Mouse (Mus musculus): ENCODE results near the gene 2310061I04Rik. TPM values are rescaled to one million over a fixed set of nuclear protein-coding genes. Genes with fewer than 3 reads are reported as not detected.

2310061I04Rik gene
- polyA plus RNA-seq, 1 experiment from 2014 or later = 26.7 TPM

DNA sequence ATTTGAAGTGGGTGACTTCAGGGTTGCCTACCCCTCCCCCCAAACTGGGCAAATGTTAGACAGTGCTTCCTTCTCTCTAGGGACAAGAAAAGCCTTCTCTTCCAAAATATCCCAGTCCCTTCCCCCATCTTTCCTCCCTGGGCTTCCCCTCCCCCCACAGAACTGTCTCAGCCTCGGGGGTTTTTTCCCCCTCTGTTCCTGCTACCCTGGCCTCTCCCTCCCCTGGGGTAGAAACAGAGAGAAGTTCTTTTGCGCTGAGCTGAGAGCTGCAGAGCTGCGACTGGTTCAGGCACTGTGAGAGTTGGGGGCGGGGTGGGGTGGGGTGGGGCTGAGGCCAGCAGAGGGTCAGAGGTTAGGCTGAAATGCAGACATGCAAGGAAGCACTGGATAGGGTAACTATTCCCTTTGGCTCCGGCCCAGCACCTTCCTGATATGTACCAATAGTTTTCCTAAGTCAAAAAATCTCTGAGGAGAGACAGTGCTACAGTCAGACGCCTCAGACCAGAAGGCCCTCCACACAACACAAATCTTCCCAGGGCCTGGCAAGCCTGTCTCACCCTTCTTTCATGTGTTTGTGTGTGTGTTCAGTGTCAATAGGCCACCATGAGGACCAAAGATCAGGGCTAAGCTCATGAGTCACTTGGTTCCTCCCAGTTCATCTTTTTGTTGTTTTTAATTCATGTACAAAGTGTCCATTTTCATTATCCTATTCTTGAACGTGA, 27.7 kb downstream of the 2310061I04Rik start:
- Histone ChIP-seq H3K4me2 (peak overlapping the region; percentile 98), H3K27me3 (ENCODE audit: control insufficient read depth, insufficient read depth, low read length) (no peaks in the 10 kb centered on the region), H3K4me1 (ENCODE audit: control insufficient read depth, insufficient read depth, low read length) (peaks cover 43% of the 10 kb centered on the region), H3K9ac (ENCODE audit: low read depth, low read length) (peak overlapping the region; percentile 90), H3K9me3 (replicated peaks; ENCODE audit: control insufficient read depth, low read length) (no peaks in the 10 kb centered on the region; the same call in 1 of the 2 replicates), H3K36me3 (ENCODE audit: control insufficient read depth, insufficient read depth, low read length) (peaks cover 9% of the 10 kb centered on the region), H3K27ac (ENCODE audit: low read depth, low read length) (peak overlapping the region; percentile 83), H3K4me3 (ENCODE audit: low read depth, low read length) (peak overlapping the region; percentile 49)
- 5% methylated on average over 7 of the region's 7 CpGs for WGBS (ENCODE audit: insufficient replicate concordance)
- peak; percentile 13; the same call in 1 of the 2 replicates for ATAC-seq (replicated peaks; ENCODE audit: insufficient number of reproducible peaks, low FRiP score, low TSS enrichment)

DNA sequence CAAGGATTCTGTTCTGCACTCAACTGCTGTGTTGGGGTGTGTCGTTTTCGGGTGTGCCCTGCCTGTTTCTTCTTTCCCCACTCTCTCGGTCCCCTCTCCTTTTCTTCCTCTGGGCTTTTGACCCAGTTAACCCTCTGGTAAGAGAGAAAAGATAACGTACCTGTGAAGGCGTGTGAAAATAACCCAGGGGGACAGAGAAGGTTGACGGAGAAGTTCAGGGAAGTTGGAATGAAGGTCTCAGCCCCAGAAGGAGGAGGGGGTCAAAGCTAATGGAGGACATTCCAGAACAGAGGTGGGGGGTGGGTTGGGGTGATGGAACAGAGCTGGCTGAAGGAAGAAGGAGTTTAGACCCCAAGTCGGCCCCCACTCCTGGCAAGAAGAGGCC, 28.3 kb downstream of the 2310061I04Rik start:
- ATAC-seq (replicated peaks; ENCODE audit: insufficient number of reproducible peaks, low FRiP score, low TSS enrichment) = no peak
- Histone ChIP-seq H3K36me3 (ENCODE audit: control insufficient read depth, insufficient read depth, low read length) (peaks cover 9% of the 10 kb centered on the region), H3K4me1 (ENCODE audit: control insufficient read depth, insufficient read depth, low read length) (peaks cover 46% of the 10 kb centered on the region), H3K27ac (ENCODE audit: low read depth, low read length) (peak overlapping the region; percentile 83), H3K4me2 (peak overlapping the region; percentile 98), H3K27me3 (ENCODE audit: control insufficient read depth, insufficient read depth, low read length) (no peaks in the 10 kb centered on the region), H3K4me3 (ENCODE audit: low read depth, low read length) (peak overlapping the region; percentile 49), H3K9me3 (replicated peaks; ENCODE audit: control insufficient read depth, low read length) (no peaks in the 10 kb centered on the region; the same call in 1 of the 2 replicates), H3K9ac (ENCODE audit: low read depth, low read length) (peak overlapping the region; percentile 90)
- WGBS (ENCODE audit: insufficient replicate concordance) = 5% methylated on average over 7 of the region's 7 CpGs

DNA sequence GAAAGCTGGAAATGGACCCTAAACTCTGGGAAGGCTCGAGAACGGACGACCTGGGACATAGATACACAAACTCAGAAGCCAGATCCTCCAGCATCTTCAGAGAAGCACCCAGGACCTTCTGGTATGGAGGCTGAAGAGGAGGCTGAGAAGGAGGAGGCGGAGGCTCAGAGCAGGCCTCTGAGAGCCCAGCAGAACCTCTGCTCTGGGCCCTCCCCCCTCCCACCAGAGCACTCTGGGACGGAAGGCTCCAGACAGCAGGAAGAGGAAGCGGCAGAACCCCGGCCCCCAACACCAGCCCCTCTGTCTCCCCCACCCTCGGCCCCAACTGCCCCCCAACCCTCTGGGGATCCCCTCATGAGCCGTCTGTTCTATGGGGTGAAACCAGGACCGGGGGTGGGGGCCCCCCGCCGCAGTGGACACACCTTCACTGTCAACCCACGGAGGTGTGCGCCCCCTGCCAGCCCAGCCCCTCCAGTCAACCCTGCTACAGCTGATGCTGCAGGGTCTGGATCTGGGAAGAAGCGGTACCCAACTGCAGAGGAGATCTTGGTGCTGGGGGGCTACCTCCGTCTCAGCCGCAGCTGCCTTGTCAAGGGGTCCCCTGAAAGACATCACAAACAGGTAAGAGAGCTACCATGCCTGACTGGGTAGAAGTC, 28.9 kb downstream of the 2310061I04Rik start:
- Histone ChIP-seq H3K27ac (ENCODE audit: low read depth, low read length) (peak overlapping the region; percentile 83), H3K9ac (ENCODE audit: low read depth, low read length) (peak overlapping the region; percentile 90), H3K9me3 (replicated peaks; ENCODE audit: control insufficient read depth, low read length) (no peaks in the 10 kb centered on the region; the same call in 1 of the 2 replicates), H3K4me2 (peak overlapping the region; percentile 98), H3K4me3 (ENCODE audit: low read depth, low read length) (peak overlapping the region; percentile 49), H3K27me3 (ENCODE audit: control insufficient read depth, insufficient read depth, low read length) (no peaks in the 10 kb centered on the region), H3K4me1 (ENCODE audit: control insufficient read depth, insufficient read depth, low read length) (peaks cover 41% of the 10 kb centered on the region), H3K36me3 (ENCODE audit: control insufficient read depth, insufficient read depth, low read length) (peaks cover 9% of the 10 kb centered on the region)
- ATAC-seq (replicated peaks; ENCODE audit: insufficient number of reproducible peaks, low FRiP score, low TSS enrichment) = no peak
- WGBS (ENCODE audit: insufficient replicate concordance) = 24% methylated on average over 16 of the region's 17 CpGs

DNA sequence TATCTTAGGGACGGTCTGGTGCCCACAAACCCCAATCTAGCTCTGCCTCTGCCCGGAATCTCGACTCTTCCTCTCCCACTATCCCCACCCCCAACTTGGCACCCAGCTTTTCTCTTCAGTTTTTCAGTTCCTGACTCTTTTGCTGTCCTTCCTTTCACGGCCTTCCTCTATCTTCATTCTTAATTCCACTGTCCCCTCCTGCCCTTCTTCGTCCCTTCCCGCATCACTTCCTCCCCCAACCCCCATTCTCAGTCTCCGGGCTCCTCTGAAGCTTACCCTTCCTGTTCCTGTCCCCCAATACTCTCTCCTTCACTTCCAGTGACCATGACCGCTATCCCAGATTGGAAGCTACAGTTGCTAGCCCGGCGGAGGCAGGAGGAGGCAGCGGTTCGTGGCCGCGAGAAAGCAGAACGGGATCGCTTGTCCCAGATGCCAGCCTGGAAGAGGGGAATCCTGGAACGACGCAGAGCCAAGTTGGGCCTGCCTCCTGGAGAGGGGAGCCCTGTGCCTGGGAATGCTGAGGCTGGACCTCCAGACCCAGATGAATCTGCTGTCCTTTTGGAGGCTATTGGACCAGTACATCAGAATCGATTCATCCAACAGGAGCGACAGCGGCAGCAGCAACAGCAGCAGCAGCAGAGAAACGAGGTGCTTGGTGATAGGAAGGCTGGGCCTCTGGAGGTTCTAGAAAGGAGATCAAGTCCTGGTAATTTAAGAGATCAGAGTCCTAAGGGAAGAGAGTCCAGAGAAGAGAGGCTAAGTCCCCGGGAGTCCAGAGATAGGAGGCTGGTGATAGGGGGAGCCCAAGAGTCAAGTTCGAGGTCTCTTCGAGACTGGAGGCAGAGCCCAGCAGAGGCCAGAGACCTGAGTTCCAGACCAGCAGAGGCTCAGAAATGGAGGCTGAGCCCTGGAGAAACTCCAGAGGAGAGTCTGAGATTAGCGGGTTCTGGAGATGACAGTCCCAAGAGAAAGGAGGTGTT, 30.0 kb downstream of the 2310061I04Rik start:
- Histone ChIP-seq H3K27me3 (ENCODE audit: control insufficient read depth, insufficient read depth, low read length) (no peaks in the 10 kb centered on the region), H3K9me3 (replicated peaks; ENCODE audit: control insufficient read depth, low read length) (no peaks in the 10 kb centered on the region; the same call in 1 of the 2 replicates), H3K27ac (ENCODE audit: low read depth, low read length) (peak overlapping the region; percentile 83), H3K4me3 (ENCODE audit: low read depth, low read length) (peak overlapping the region; percentile 49), H3K36me3 (ENCODE audit: control insufficient read depth, insufficient read depth, low read length) (peaks cover 9% of the 10 kb centered on the region), H3K9ac (ENCODE audit: low read depth, low read length) (peak overlapping the region; percentile 90), H3K4me1 (ENCODE audit: control insufficient read depth, insufficient read depth, low read length) (peaks cover 35% of the 10 kb centered on the region), H3K4me2 (peak overlapping the region; percentile 98)
- 10% methylated on average over 26 of the region's 26 CpGs for WGBS (ENCODE audit: insufficient replicate concordance)
- ATAC-seq (replicated peaks; ENCODE audit: insufficient number of reproducible peaks, low FRiP score, low TSS enrichment) = no peak

DNA sequence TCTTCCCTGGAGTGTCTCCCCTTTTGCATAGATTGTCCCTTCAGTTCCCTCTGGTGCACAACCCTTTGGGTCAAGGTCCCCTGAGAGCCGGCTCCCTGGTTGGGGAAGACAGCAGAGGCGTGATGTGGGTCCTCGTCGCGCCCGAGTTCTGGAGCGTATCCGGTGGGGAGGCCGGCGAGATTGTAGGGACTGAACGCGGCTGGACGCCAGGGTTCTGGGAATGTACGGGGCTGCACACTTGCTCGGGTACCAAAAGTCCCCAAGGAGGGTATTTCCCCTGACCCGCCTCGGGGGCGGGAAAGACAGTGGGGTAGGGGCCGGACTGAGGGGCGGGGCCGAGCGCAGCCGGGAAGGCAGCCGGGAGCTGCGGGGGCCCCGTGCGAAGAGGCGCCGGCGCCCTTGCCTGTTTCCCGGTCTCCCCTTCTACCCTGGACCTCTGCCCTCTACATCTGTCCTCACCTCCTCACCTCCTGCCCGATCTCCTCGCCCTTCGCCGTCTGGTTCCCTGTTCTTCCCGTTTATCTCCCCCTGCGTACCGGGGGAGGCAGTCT, 30.9 kb downstream of the 2310061I04Rik start:
- no peaks in the 10 kb centered on the region for H3K27me3 ChIP-seq (ENCODE audit: control insufficient read depth, insufficient read depth, low read length)
- peak overlapping the region; percentile 49 for H3K4me3 ChIP-seq (ENCODE audit: low read depth, low read length)
- peak overlapping the region; percentile 98 for H3K4me2 ChIP-seq
- peak; percentile 43 for ATAC-seq (replicated peaks; ENCODE audit: insufficient number of reproducible peaks, low FRiP score, low TSS enrichment)
- H3K27ac ChIP-seq (ENCODE audit: low read depth, low read length) = peak overlapping the region; percentile 83
- H3K4me1 ChIP-seq (ENCODE audit: control insufficient read depth, insufficient read depth, low read length) = peaks cover 35% of the 10 kb centered on the region
- no peaks in the 10 kb centered on the region; the same call in 1 of the 2 replicates for H3K9me3 ChIP-seq (replicated peaks; ENCODE audit: control insufficient read depth, low read length)
- H3K36me3 ChIP-seq (ENCODE audit: control insufficient read depth, insufficient read depth, low read length) = peaks cover 8% of the 10 kb centered on the region
- WGBS (ENCODE audit: insufficient replicate concordance) = 0% methylated on average over 30 of the region's 38 CpGs
- H3K9ac ChIP-seq (ENCODE audit: low read depth, low read length) = peak overlapping the region; percentile 90

DNA sequence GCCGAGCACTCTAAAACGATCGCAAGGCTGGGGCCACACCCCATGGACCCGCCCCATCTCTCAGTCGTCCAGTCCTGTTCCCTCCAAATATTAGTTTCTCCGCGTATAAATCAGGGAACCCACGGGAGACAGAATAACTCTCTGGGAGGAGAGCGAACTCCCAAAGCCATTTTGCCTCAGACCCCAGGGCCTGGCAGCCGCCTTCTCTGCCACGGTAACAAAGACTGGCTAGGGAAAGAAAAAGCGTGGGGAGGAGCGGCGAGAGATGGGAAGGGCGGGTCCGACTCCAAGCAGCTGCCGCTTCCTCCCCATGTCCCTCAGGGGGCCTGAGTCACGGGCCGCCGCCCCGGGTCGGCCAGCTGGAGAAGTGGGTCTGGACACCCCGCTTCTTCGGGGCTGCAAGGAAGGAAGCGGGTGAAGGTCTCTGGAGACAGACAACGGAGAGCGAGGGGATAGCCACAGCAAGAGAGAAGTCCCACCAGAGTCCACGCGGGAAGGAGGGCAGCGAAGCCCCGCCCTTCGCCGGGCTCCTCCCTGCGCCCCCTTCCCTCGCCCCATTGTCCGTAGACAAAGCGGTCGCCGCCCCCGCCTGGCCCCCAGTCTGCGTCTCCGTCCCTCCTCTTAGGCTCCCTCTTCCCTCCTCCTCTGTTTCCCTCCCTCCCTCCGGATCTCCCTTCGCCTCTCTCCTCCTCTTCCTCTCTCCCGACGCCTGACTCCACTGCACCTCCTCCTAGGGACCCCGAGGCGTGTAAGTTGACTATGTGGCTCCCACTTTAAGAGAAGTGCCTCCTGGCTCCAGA, 31.6 kb downstream of the 2310061I04Rik start, which contains the start of gene Ppp1r18:
Ppp1r18 (plus strand) TSS at position 113 of the 800 bp plus-strand sequence.
- peak within 1 kb of the TSS; percentile 98 for H3K4me2 ChIP-seq
- no peaks in the 10 kb centered on the region for H3K27me3 ChIP-seq (ENCODE audit: control insufficient read depth, insufficient read depth, low read length)
- ATAC-seq (replicated peaks; ENCODE audit: insufficient number of reproducible peaks, low FRiP score, low TSS enrichment) = peak; percentile 67
- peaks cover under 1% of the 10 kb centered on the region; the same call in 1 of the 2 replicates for H3K36me3 ChIP-seq (ENCODE audit: control insufficient read depth, insufficient read depth, low read length)
- peak within 1 kb of the TSS; percentile 49 for H3K4me3 ChIP-seq (ENCODE audit: low read depth, low read length)
- under 1% methylated on average over 45 of the region's 48 CpGs for WGBS (ENCODE audit: insufficient replicate concordance)
- no peaks in the 10 kb centered on the region for H3K9me3 ChIP-seq (replicated peaks; ENCODE audit: control insufficient read depth, low read length)
- H3K4me1 ChIP-seq (ENCODE audit: control insufficient read depth, insufficient read depth, low read length) = peaks cover 35% of the 10 kb centered on the region
- peak within 1 kb of the TSS; percentile 90 for H3K9ac ChIP-seq (ENCODE audit: low read depth, low read length)
- peak within 1 kb of the TSS; percentile 83 for H3K27ac ChIP-seq (ENCODE audit: low read depth, low read length)

DNA sequence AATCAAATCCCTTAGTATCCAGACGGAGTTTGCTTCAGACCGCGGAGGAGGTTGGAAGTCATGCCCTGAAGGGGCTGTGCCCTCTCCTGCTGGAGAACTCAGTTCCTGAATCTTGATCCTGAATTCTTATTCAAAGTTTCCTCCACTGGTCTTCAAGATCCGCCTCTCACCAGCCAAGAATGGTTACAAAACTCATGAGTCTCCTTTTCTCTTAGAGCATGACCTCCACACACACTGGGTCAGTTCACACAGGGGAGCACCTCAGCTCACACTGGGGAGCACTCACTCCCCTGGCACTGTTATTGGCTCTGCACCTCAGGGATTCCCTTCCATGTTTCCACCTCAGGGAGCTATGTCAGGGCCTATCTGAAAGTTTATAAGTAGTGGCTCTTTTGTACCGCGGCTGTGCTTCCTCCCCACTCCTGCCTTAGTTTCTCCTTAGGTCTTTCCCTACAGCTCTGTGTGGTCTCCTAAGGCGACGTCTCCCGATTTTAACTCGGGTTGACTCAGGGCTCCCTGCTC, 32.3 kb downstream of the 2310061I04Rik start:
- Histone ChIP-seq H3K9me3 (replicated peaks; ENCODE audit: control insufficient read depth, low read length) (no peaks in the 10 kb centered on the region), H3K4me1 (ENCODE audit: control insufficient read depth, insufficient read depth, low read length) (peaks cover 33% of the 10 kb centered on the region), H3K4me3 (ENCODE audit: low read depth, low read length) (peak overlapping the region; percentile 49), H3K27me3 (ENCODE audit: control insufficient read depth, insufficient read depth, low read length) (no peaks in the 10 kb centered on the region), H3K4me2 (peak overlapping the region; percentile 98), H3K9ac (ENCODE audit: low read depth, low read length) (peak overlapping the region; percentile 90), H3K27ac (ENCODE audit: low read depth, low read length) (peak overlapping the region; percentile 83), H3K36me3 (ENCODE audit: control insufficient read depth, insufficient read depth, low read length) (no peaks in the 10 kb centered on the region)
- ATAC-seq (replicated peaks; ENCODE audit: insufficient number of reproducible peaks, low FRiP score, low TSS enrichment) = no peak
- 19% methylated on average over 10 of the region's 10 CpGs for WGBS (ENCODE audit: insufficient replicate concordance)
